Mouse (Mus musculus) liver, embryonic 14.5 days (tissue): ENCODE data around the gene Zbtb25.

Source experiments
- CTCF ChIP-seq: IDR thresholded peaks from 2 replicates; pipeline ENCODE4 v1.5.1; 2016; ENCODE audit warnings: antibody characterized with exemption, low read depth, control low read depth
- EP300 ChIP-seq: IDR thresholded peaks from 2 replicates; pipeline ENCODE4 v1.6.1; 2016; ENCODE audit warnings: antibody characterized with exemption, low read depth

GRCm38 (mm10) chr12:76336111-76336965 lies 33.1 kb downstream of the Zbtb25 start:
- TF ChIP-seq CTCF (no peak), EP300 (no peak)
